Mouse (Mus musculus) urinary bladder, adult 18-20 months (tissue): Measurements from ENCODE around the gene Six2.

Experiments
- DNase-seq, 2 experiments: peaks; one replicate each; pipeline ENCODE4 v3.0.0; 2022; ENCODE audit warnings: low spot score in 2 of 2, mixed read lengths in 2 of 2

Gene Six2

DNA sequence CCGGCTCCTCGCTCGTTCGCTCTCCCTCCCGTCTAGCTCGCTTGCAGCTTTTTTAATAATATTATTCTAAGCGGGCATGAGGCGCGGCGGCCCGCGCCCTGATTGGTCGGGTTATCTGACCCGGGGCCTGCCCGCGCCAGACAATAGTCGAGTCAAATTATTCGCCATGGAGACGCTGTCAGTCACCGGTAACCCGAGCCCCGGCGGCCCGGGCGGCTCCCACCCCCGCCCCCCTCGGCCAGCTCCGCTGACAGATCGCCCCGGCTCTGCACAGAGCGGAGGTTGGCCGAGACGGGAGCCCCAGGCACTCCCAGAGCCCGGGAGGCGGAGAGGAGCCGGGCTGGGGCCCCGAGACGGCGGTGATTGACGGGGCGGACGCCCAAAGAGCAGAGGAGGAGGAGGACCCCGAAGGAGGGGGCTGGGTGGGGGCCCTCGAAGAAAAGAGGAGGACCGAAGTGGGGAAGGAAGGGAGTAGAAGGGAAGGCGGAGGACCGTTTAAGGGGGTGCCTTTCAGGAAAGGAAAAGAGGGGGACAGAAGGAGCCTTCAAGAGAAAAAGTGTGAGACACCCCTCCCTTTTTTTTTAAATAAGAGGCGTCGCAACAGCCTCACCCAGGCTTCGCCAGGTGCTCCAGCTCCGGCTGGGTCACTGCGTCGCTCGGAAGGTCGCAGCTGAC is at the start of gene Six2:
TSS of gene Six2 (minus strand) at position 39 of the 675 bp plus-strand sequence.
- DNase-seq, result no peak

DNA sequence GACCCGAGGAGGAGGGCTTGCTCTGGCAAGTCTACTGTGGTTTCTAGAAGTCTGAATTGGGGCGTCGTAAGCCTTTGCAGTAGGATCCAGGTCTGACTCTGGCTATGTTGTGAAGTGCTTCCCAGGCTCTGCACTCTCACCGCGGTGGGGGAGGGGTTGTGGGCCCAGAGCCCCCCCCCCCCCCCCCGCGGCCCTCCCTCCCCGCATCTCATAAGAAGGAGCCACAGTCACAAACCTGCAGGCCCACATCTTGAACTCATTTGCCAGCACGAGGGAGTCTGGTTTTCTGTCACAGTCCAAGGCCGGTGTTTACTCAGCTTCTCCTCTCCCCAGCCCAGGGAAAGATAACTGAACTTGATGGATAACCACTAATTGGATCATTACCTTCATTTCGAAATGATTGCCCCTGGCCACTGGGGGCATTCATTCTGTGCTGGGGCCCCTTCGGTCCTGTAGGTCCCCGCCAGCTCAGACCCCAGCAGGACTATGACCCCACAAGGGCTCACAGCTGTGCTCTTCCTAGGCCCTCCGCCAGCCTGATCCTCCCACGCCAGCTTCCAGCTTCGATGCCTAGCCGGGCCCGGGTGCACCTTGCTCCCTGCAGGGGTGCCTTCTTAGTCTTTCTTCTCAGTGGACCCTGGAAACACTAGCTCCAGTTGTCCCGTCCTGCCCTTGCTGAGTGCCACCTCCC is 49.2 kb upstream of the Six2 start:
- no peak for DNase-seq

GRCm38 (mm10) chr17:85731329-85731728 is 43.3 kb upstream of the Six2 start:
- no peak for DNase-seq

- no peak for DNase-seq
These were observed 42.3 kb upstream of the Six2 start for GRCm38 (mm10) chr17:85730231-85731015.

DNA sequence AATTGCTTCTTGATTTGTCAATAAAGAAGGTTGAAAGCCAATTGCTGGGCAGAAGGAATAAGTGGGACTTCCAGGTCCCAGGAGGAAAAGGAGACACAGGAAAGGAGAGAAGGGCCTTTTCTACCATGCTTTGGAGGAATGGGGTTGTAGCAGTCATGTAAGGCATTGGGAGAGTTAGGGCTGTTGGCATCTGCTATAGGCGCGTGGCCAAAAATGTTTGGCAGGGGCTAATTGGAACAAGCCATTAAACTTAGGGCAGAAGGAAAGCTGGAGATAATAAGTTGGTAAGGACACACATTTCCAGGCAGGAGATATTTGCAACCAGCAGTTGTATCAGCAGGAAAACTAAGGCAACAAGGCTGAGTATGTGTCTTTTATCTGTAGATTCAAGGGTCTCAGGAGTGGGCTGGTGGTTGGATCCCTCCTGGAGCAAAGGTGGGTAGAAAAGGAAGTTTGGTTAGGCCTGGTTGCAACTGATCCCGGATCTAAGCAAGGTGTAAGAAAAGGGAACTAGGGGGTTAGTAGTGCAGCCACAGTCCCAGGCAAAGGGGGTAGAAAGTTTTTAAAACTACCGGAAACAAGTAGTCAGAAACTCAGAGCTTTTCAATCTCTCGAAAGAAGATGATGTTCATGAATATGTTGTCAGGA is 40.1 kb upstream of the Six2 start:
- no peak for DNase-seq

- DNase-seq, result no peak
These were observed 37.9 kb upstream of the Six2 start for GRCm38 (mm10) chr17:85725988-85726387.

- no peak for DNase-seq
These were observed 35.1 kb upstream of the Six2 start for GRCm38 (mm10) chr17:85723166-85723565.

GRCm38 (mm10) chr17:85717266-85717665 is 29.2 kb upstream of the Six2 start:
- DNase-seq, result no peak

DNA sequence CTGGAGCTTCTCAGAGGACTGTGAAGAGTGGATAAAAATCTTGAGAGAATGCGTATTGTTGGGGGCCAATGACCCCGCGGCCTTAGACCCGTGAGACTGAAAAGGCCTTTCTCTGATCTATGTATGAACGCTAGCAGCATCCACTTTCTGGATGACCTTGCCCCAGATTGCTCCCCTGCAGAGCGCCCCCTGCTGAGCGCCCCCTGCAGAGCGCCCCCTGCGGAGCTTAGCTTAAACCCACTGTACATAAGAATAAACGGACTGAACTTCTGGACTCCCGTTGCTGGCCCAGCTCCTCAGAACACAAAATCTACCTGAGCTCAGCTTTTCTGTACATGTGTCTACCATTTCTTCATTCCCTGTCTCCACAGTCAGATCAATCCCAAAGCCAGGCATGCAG is 27.7 kb upstream of the Six2 start:
- DNase-seq, result no peak

DNA sequence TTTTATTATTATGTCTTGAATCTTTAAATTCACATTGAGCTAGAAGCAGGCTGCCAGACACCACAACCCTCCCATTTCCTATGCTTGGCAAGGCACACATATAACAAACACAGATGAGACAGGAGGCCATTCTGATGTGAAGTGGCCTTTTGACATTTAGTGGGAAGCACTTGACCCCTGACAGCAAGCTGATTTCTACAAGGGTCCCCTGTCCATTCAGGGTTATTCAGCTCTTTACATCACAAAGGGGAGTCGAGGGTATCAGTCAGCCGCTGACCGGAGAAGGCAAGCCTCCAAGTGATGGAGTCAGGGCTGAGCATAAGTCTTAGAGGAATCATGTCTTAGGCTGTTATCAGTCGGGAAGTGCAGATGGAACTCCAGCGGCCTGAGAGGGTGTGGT is 26.3 kb upstream of the Six2 start:
- no peak for DNase-seq

DNA sequence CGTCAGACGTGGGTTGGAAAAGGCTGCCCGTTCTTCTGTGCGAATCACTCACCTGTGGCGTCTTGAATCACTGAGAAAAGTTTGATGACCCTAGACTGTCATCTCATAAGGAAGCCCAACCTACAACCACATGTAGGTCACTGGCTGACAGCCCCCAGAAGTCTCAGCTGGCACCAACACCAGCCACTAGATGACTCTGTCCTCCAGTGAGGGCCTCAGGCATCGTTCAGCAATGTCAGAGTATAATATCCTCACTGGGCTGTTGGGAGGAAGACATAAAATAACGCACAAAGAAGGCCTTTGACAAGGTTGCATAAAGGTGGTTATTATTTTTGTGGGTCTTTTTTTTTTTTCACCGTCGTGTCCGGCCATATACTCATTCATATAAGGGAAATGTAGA is 24.8 kb upstream of the Six2 start:
- no peak for DNase-seq

GRCm38 (mm10) chr17:85704369-85705260 is 16.5 kb upstream of the Six2 start:
- no peak for DNase-seq

GRCm38 (mm10) chr17:85700028-85700427 is 12.0 kb upstream of the Six2 start:
- DNase-seq, result no peak

DNA sequence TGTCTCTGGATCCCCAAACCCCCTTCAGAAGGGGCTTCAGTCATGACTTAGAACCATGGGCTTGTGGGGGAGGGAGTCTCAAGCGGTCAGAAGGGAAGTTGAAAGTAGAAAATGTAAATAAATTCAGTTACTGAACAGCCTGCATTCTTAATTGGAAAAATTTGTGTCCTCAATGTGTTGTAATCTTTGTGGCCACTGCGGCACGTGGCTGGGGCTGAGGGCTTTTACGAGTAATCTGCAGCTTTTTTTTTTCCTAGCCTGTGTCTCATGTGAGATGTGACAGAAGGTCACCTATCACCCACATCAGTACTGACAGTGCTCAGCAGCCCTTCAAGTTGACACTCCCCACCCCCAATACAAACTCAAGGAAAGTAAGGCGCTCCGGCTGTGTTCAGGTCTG is 10.6 kb upstream of the Six2 start:
- DNase-seq, result no peak

- DNase-seq, result no peak
These were observed 9.9 kb upstream of the Six2 start for GRCm38 (mm10) chr17:85697976-85698375.

DNA sequence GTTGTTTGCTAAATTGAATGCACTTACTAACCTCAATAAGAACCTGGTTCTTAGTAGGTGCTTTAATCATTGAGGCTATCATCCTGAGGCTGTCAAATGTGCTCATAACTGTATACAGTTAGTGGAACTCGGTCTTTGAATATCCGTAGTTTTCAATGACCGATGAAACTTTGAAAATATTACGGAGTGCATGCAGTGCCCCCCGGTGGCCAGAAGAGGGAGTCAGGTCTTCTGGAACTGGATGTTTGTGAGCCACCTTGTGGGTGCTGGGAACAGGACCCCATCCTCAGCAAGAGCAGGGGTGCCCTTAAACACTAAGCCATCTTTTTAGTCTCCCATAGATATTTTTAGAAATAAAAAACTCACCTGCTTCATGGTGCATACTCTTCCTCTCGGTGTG is 6.4 kb upstream of the Six2 start:
- DNase-seq, result no peak

- DNase-seq, result no peak
These were observed 5.0 kb upstream of the Six2 start for GRCm38 (mm10) chr17:85693101-85693500.

DNA sequence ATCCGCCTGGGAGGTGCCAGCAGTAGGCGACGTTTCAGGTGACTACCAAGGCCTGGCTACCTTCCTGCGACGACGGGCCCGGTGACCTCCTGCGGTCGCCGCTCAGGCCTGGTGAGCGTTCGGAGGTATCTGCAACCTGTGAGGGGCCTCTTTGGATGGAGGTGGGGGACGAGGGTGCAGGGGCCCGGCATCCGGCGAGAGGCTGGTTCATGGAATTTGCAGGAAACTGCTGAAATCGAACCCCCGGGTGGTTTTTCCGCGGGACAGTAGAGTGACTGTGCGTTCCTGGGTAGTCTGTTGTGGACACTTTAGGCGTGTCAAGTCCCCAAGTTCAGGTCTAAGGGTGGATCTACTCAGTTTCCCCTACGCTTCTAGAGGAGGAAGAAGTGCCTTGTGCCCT is 4.5 kb upstream of the Six2 start:
- no peak for DNase-seq

- DNase-seq, result no peak
These were observed 3.8 kb upstream of the Six2 start for GRCm38 (mm10) chr17:85691701-85692536.

- DNase-seq, result no peak
These were observed 2.9 kb upstream of the Six2 start for GRCm38 (mm10) chr17:85690969-85691335.
